Mouse (Mus musculus): ENCODE measurements around the gene Clec5a. TPM values are rescaled to one million over a fixed set of nuclear protein-coding genes. Genes with fewer than 3 reads are reported as not detected.

Gene Clec5a
- polyA plus RNA-seq, 1 experiment from 2014 or later: 0.72 TPM

Other genes with a start within 250 kb of the Clec5a start
- 3.9 TPM in 2 replicates for gene E330009J07Rik, start 149.7 kb downstream of the Clec5a start, polyA plus RNA-seq (2015; fragmentation: Nextera tagmentation; extraction: Ambion mirVana)
- gene Wee2, start 146.7 kb downstream of the Clec5a start, polyA plus RNA-seq (2015; fragmentation: Nextera tagmentation; extraction: Ambion mirVana): not detected in 2 replicates
- 99.6 and 130 TPM in 2 replicates for gene Ssbp1, start 114.5 kb downstream of the Clec5a start, polyA plus RNA-seq (2015; fragmentation: Nextera tagmentation; extraction: Ambion mirVana)
- not detected in 2 replicates for gene Tas2r137, start 94.6 kb downstream of the Clec5a start, polyA plus RNA-seq (2015; fragmentation: Nextera tagmentation; extraction: Ambion mirVana)
- not detected in 2 replicates for gene Tas2r108, start 92.3 kb downstream of the Clec5a start, polyA plus RNA-seq (2015; fragmentation: Nextera tagmentation; extraction: Ambion mirVana)
- gene Prss37, start 66.3 kb downstream of the Clec5a start, polyA plus RNA-seq (2015; fragmentation: Nextera tagmentation; extraction: Ambion mirVana): not detected in 2 replicates
- not detected in 2 replicates for gene Olfr461, start 30.8 kb downstream of the Clec5a start, polyA plus RNA-seq (2015; fragmentation: Nextera tagmentation; extraction: Ambion mirVana)
- gene Olfr460, start 16.3 kb downstream of the Clec5a start, polyA plus RNA-seq (2015; fragmentation: Nextera tagmentation; extraction: Ambion mirVana): not detected in 2 replicates
- gene Tas2r138, start 27.5 kb upstream of the Clec5a start, polyA plus RNA-seq (2015; fragmentation: Nextera tagmentation; extraction: Ambion mirVana): not detected in 2 replicates
- 0.10 and 1.1 TPM in 2 replicates for gene Mgam, start 43.0 kb upstream of the Clec5a start, polyA plus RNA-seq (2015; fragmentation: Nextera tagmentation; extraction: Ambion mirVana)

Data from heart, embryonic 16.5 days (tissue).